Mouse (Mus musculus) E14TG2a.4 (cell line): Measurements from ENCODE around the gene Sh3gl3.

Source experiments
- CTCF ChIP-seq: conservative IDR thresholded peaks from 2 replicates; pipeline ENCODE4 v1.5.1; 2014; ENCODE audit warnings: low read length
- POU5F1 ChIP-seq: IDR thresholded peaks from 2 replicates; pipeline ENCODE4 v1.6.1; 2014; ENCODE audit warnings: low read length, borderline replicate concordance

GRCm38 (mm10) chr7:82256936-82257335 lies 83.3 kb downstream of the Sh3gl3 start:
- TF ChIP-seq CTCF: no peak
- no peak for TF ChIP-seq POU5F1
